Mouse (Mus musculus) megakaryocyte progenitor cell, adult 5-6 weeks (primary cell): ENCODE results near the gene Fbln2. TPM values are rescaled to one million over a fixed set of nuclear protein-coding genes. Genes with fewer than 3 reads are reported as not detected.
A peak's percentile ranks its signal among the peaks of the same experiment; 100 is the strongest.

Experiments
- ATAC-seq: replicated peaks from 2 replicates; pipeline ENCODE4 v1.8.0; 2016; ENCODE audit warnings: mild to moderate bottlenecking, moderate TSS enrichment, inconsistent platforms; ENCODE audit not compliant: poor library complexity
- total RNA-seq, 2 experiments: library from RNA; stranded (forward) in 1 of 2; stranded (reverse) in 1 of 2; fragments of 157-497, 149-512 nt in 1 of 2; fragments of 200-1000 nt in 1 of 2; gene quantifications; 2 replicates each; pipeline versions ENCODE4 v1.2.3 to v1.2.4; 2015 to 2017

The Fbln2 gene
- total RNA-seq, 2 experiments from 2014 or later, result not detected

- no peak for ATAC-seq
Measured at GRCm38 (mm10) chr6:91226058-91226457, 13.8 kb downstream of the Fbln2 start.

GRCm38 (mm10) chr6:91228980-91229379 is 16.7 kb downstream of the Fbln2 start:
- no peak for ATAC-seq

- no peak for ATAC-seq
Measured at GRCm38 (mm10) chr6:91231000-91231399, 18.7 kb downstream of the Fbln2 start.

GRCm38 (mm10) chr6:91231523-91231922 is 19.3 kb downstream of the Fbln2 start:
- ATAC-seq, result no peak

- no peak for ATAC-seq
Measured at GRCm38 (mm10) chr6:91233011-91233410, 20.8 kb downstream of the Fbln2 start.

GRCm38 (mm10) chr6:91233424-91234015 is 21.3 kb downstream of the Fbln2 start:
- ATAC-seq, result no peak

GRCm38 (mm10) chr6:91236006-91236405 is 23.8 kb downstream of the Fbln2 start:
- peak; percentile 66 for ATAC-seq

- no peak for ATAC-seq
Measured at GRCm38 (mm10) chr6:91236429-91236828, 24.2 kb downstream of the Fbln2 start.

- peak; percentile 61 for ATAC-seq
Measured at GRCm38 (mm10) chr6:91237273-91237672, 25.0 kb downstream of the Fbln2 start.

- no peak for ATAC-seq
Measured at GRCm38 (mm10) chr6:91240537-91240936, 28.3 kb downstream of the Fbln2 start.

GRCm38 (mm10) chr6:91240964-91241363 is 28.7 kb downstream of the Fbln2 start:
- ATAC-seq, result no peak

- ATAC-seq, result no peak
Measured at GRCm38 (mm10) chr6:91243395-91243794, 31.1 kb downstream of the Fbln2 start.

- ATAC-seq, result no peak
Measured at GRCm38 (mm10) chr6:91244331-91244730, 32.1 kb downstream of the Fbln2 start.

- no peak for ATAC-seq
Measured at GRCm38 (mm10) chr6:91245331-91245730, 33.1 kb downstream of the Fbln2 start.

- peak; percentile 67 for ATAC-seq
Measured at GRCm38 (mm10) chr6:91247343-91247742, 35.1 kb downstream of the Fbln2 start.

- ATAC-seq, result peak; percentile 21; the same call in 1 of the 2 replicates
Measured at GRCm38 (mm10) chr6:91248627-91249026, 36.4 kb downstream of the Fbln2 start.

- no peak for ATAC-seq
Measured at GRCm38 (mm10) chr6:91249797-91250196, 37.5 kb downstream of the Fbln2 start.

- no peak for ATAC-seq
Measured at GRCm38 (mm10) chr6:91259440-91260120, 47.3 kb downstream of the Fbln2 start.

GRCm38 (mm10) chr6:91260347-91260986 is 48.2 kb downstream of the Fbln2 start:
- no peak for ATAC-seq

GRCm38 (mm10) chr6:91260987-91261367 is 48.7 kb downstream of the Fbln2 start:
- no peak for ATAC-seq

GRCm38 (mm10) chr6:91265616-91266015 is 53.4 kb downstream of the Fbln2 start:
- ATAC-seq, result no peak

- ATAC-seq, result no peak
Measured at GRCm38 (mm10) chr6:91266647-91267046, 54.4 kb downstream of the Fbln2 start.
